Mouse (Mus musculus) embryonic facial prominence, embryonic 11.5 days (tissue): ENCODE measurements around the gene Ppp1r3e. TPM values are rescaled to one million over a fixed set of nuclear protein-coding genes. Genes with fewer than 3 reads are reported as not detected.

ENCODE experiments used
- ATAC-seq: fragments of 200-750 bp; cut with Nextera tagmentation; replicated peaks from 2 replicates; pipeline ENCODE4 v1.8.0; 2017; ENCODE audit warnings: low read depth; ENCODE audit not compliant: insufficient number of reproducible peaks, low FRiP score, low TSS enrichment
- DNase-seq: peaks from one replicate; pipeline ENCODE4 v3.0.0-alpha.2; 2015; ENCODE audit warnings: low spot score
- H3K27ac ChIP-seq: fragments of 300-500 bp; sonication (generic); replicated peaks from 2 replicates; pipeline ENCODE4 v1.5.1; 2014; ENCODE audit warnings: mild to moderate bottlenecking, low read depth, low read length, control low read depth
- H3K27me3 ChIP-seq: fragments of 300-500 bp; sonication (generic); 2 replicates; pipeline ENCODE4 v1.6.1; 2014; ENCODE audit warnings: mild to moderate bottlenecking, low read length, moderate library complexity, mixed read lengths; ENCODE audit not compliant: control insufficient read depth, insufficient read depth
- H3K36me3 ChIP-seq: fragments of 300-500 bp; sonication (generic); replicated peaks from 2 replicates; pipeline ENCODE4 v1.6.1; 2014; ENCODE audit warnings: low read depth, mild to moderate bottlenecking, low read length, moderate library complexity, mixed read lengths; ENCODE audit not compliant: control insufficient read depth, insufficient read depth
- H3K4me1 ChIP-seq: fragments of 300-500 bp; sonication (generic); 2 replicates; pipeline ENCODE4 v1.6.1; 2014; ENCODE audit warnings: low read length, mixed read lengths; ENCODE audit not compliant: control insufficient read depth, insufficient read depth
- H3K4me2 ChIP-seq: fragments of 300-500 bp; sonication (generic); 2 replicates; pipeline ENCODE4 v1.6.1; 2014; ENCODE audit warnings: low read depth, mild to moderate bottlenecking, control low read depth, low read length, moderate library complexity
- H3K4me3 ChIP-seq: fragments of 300-500 bp; sonication (generic); 2 replicates; pipeline ENCODE4 v1.5.1; 2014; ENCODE audit warnings: low read depth, low read length, control low read depth
- H3K9ac ChIP-seq: fragments of 300-500 bp; sonication (generic); replicated peaks from 2 replicates; pipeline ENCODE4 v1.6.1; 2014; ENCODE audit warnings: mild to moderate bottlenecking, control low read depth, low read length
- H3K9me3 ChIP-seq: fragments of 300-500 bp; sonication (generic); replicated peaks from 2 replicates; pipeline ENCODE4 v1.6.1; 2016; ENCODE audit warnings: mild to moderate bottlenecking, low read length, inconsistent platforms, mixed read lengths; ENCODE audit not compliant: control insufficient read depth
- WGBS: fragments of 180-500 bp; shearing (Covaris S2); extraction: QIAGEN DNeasy Blood & Tissue Kit; methylation state at CpG from one replicate; pipeline ENCODE4 v1.1.7; 2014; 5-methylcytosine and 5-hydroxymethylcytosine counted together
- polyA plus RNA-seq: library from polyadenylated mRNA; unstranded; fragments of >200 nt; fragmentation: Nextera tagmentation; extraction: Ambion mirVana; gene quantifications from 2 replicates; pipeline ENCODE4 v1.2.1, GENCODE M21; 2014

Ppp1r3e gene
- 0.33 and 0.34 TPM in 2 replicates for polyA plus RNA-seq

DNA sequence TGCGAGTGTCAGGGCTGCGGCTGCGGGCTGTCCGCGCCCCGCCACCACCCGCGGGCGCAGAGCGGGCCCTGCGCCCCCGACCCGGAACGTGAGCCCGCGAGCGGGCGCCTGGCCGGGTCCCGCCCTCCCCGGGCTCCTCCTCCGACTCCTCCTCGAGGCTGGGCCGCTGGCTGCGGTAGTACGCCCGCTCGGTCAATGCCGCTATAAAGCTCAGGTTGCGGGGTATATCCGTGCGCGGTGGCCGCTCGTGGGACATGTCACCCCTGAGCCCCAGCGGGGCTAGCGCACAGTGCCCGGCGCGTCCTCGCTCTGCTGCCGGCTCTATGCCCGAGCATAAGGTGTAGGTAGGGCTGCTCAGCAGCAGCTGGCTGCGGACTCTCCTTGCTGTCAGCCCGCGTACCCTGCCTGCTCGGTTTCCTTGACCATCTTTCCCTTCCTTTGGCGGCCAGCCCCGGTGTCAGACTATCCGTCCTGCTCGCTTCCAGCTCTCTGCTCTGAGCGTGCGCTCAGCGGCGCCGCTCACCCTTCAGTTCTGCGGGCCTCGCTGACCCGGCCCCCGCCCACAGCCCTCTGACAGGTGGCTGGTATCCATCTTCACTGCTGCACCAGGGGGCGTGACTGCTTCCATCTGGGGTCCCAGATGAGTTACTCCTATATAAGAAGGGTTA is at the start of gene Ppp1r3e:
Gene Ppp1r3e (minus strand): TSS at position 503 of the 668 bp plus-strand sequence.
- peak within 1 kb of the TSS; percentile 78 for H3K9ac ChIP-seq
- peaks cover 4% of the 10 kb centered on the region; the same call in 1 of the 2 replicates for H3K4me1 ChIP-seq
- H3K4me3 ChIP-seq = peak within 1 kb of the TSS; percentile 68
- peak; percentile 69 for ATAC-seq
- under 1% methylated on average over 54 of the region's 61 CpGs for WGBS
- H3K4me2 ChIP-seq = peak within 1 kb of the TSS; percentile 100
- 0 out of 2 replicates have a peak within 1 kb of the TSS, but pooled peaks have one; percentile 16 for H3K27ac ChIP-seq
- H3K36me3 ChIP-seq = no peaks in the 10 kb centered on the region
- peak; percentile 59 for DNase-seq
- H3K27me3 ChIP-seq = peaks cover 8% of the 10 kb centered on the region
- no peaks in the 10 kb centered on the region for H3K9me3 ChIP-seq

DNA sequence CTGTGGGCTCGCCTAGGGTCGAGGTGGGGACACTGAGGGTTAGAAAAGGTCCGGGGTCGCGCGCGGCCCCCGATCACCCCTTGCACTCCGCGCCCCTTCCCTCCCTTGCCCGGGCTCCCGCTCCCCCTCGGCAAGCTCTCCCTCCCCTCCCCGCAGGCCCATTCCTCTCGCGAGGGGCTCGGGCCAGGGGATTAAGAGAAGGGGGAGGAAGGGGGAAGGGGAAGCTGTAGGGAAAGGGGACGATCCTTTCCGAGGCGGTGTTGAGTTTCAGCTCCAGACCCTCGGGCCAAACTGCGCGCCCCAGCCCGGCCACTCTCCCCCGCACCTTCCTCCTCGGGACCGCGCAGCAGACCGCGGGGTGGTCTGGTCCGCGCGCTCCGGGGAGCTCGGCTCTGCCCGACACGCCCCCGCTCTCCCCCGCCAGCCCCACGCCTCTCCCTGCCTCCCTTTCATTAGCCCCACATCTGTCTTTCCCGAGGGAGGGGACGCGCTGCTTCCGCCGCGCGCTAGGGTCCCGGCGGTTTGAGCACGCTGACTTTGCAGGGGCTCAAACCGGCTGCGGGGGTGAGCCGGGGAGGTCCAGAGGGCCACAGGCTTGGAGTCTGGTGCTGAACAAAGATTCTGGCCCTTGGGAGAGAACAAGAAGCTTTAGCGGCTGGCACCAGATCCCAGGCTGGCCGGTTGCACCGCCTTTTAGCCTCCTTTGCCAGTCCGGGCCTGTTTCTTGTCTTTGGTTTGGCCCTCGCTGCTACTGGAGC is 49.2 kb upstream of the Ppp1r3e start:
- Histone ChIP-seq H3K27me3 (no peaks in the 10 kb centered on the region), H3K4me3 (peak overlapping the region; percentile 49), H3K36me3 (peaks cover under 1% of the 10 kb centered on the region; the same call in 1 of the 2 replicates), H3K4me1 (peaks cover 11% of the 10 kb centered on the region), H3K27ac (peak overlapping the region; percentile 99), H3K4me2 (peak overlapping the region; percentile 97), H3K9ac (peak overlapping the region; percentile 98), H3K9me3 (peaks cover under 1% of the 10 kb centered on the region; the same call in 1 of the 2 replicates)
- WGBS = under 1% methylated on average over 42 of the region's 58 CpGs
- ATAC-seq (peak; percentile 82), DNase-seq (peak; percentile 92)

DNA sequence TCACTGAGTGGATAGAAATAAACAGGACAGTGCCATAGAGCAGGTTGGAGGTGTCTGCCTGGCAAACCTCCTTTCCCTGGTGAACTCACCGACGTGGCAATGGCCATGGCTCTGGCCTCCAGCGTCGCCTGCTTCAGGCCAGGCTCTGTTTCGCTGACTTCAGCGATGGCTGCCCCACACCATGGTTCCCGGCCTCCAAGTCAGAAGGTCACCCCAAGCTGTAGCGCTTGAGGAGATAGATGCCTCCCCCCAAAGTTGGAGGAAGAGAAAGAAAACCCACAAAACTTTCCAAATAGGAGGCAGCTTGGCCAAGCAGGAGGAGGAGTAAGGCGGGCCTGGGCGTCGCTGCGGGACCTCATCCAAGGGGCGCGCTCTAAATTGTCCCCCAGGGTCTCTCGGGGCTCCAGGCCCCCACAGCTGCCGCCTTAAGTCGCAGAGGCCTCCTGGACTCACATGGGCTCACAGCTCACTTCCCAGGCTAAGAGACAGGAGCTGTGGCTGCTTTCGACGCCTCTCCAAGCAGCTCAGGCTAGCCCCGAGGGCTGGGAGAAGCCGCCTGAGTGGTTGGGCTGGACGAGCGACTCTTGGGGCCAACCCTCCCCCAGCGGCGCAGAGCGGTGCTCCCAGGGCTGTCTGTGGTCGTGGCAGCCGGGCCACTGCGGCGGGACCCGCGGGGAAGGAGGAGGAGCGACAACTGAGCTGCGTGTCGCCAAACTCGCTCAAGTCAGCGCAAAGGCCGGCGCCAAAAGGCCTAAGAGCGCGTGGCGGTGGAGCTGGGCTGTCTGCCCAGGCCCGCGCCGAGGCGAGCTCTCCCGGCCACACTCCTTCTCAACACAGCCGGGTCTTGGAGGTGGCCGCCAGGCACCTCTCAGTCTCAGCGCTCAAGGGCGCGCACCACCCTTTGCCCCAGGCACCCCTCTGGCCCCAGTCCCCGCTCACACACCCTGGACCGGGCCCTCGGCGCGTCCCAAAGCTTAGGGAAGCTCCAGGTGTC is 48.3 kb upstream of the Ppp1r3e start, which contains the start of gene Efs:
Gene Efs (minus strand): TSS at position 778 of the 994 bp plus-strand sequence.
- WGBS = under 1% methylated on average over 57 of the region's 57 CpGs
- H3K27me3 ChIP-seq = no peaks in the 10 kb centered on the region
- peak; percentile 75 for ATAC-seq

DNA sequence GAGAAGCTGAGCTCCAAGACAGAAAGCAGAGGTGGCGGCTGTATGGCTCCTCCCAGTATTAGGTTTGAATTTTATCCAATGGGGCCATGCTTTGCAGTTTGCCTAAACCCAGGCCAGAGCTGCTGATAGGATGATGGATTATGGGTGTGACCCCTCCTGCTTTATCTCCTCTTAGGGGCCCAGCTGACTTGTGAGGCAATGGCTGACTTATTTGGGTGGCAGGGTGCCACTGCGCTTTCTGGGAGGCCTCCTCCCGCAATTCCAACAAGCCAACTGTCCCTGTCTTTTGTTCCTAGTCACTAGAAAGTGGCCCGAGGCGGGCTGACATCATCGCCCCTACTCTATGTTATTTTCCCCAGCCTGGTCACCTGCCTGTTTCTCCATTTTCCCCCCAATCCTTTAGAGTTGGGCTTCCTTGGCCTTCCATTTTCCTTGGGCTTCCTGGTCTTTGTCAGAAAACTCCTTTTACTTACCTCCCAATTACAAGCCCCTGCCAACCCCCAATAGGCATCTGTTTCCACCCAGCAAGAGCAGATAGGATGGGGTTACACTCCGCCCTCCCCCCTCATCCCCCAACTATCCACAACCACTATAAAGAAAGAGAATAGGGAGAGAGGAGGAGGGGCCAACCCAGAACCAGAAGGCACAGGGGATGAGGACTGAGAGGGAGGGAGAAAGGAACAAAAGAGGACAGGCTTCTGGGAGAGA is 47.4 kb upstream of the Ppp1r3e start:
- peak overlapping the region; percentile 49 for H3K4me3 ChIP-seq
- H3K4me1 ChIP-seq = peaks cover 11% of the 10 kb centered on the region
- peak overlapping the region; percentile 99 for H3K27ac ChIP-seq
- peak overlapping the region; percentile 97 for H3K4me2 ChIP-seq
- H3K27me3 ChIP-seq = no peaks in the 10 kb centered on the region
- 11% methylated on average over 7 of the region's 7 CpGs for WGBS
- DNase-seq (peak; percentile 77), ATAC-seq (peak; percentile 65)
- peaks cover 10% of the 10 kb centered on the region for H3K9me3 ChIP-seq
- peaks cover 11% of the 10 kb centered on the region for H3K36me3 ChIP-seq
- peak overlapping the region; percentile 98 for H3K9ac ChIP-seq

More for the DNA sequence above, 48.3 kb upstream of the Ppp1r3e start, which contains the start of gene Efs:
- peak within 1 kb of the TSS; percentile 99 for H3K27ac ChIP-seq
- H3K4me3 ChIP-seq = peak within 1 kb of the TSS; percentile 49
- H3K9me3 ChIP-seq = peaks cover 10% of the 10 kb centered on the region
- H3K4me2 ChIP-seq = peak within 1 kb of the TSS; percentile 97
- peaks cover 9% of the 10 kb centered on the region for H3K36me3 ChIP-seq
- peaks cover 11% of the 10 kb centered on the region for H3K4me1 ChIP-seq
- peak within 1 kb of the TSS; percentile 98 for H3K9ac ChIP-seq
- peak; percentile 75 for DNase-seq

DNA sequence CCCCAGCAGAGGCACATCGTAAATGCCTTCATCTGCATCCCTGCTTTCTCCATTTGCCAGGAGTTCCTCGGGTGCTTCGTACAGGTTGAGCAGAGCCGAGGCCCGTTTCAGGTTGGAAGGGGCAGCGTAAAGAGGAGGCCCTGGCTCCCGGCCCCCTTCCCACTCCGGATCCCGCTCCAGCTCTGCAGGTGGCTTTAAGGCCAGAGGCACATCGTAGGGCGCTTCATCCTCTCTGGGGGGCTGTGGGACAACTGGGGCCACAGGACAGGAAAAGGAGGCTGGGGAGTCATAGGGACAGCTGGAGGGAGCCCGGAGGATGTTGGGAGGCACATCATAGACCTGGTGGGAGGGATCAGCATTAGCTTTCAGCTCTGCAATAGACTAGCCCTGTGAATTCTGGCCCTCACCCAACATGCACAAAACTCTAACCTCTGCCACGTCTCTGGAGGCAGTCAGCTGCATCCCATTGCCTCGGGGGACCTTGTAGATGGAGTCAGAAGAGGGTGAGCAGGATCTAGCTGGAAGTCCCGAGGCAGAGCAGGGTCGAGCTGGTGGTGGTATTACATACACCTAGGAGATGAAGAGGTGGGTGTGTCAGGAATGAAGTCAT is 42.8 kb upstream of the Ppp1r3e start:
- Histone ChIP-seq H3K36me3 (peaks cover 17% of the 10 kb centered on the region), H3K4me3 (no peak overlapping the region), H3K27ac (no peak overlapping the region), H3K4me1 (peaks cover 3% of the 10 kb centered on the region), H3K9ac (no peak overlapping the region), H3K9me3 (peaks cover 10% of the 10 kb centered on the region), H3K27me3 (no peaks in the 10 kb centered on the region), H3K4me2 (no peak overlapping the region)
- no peak for DNase-seq
- ATAC-seq = no peak
- WGBS = 92% methylated on average over 16 of the region's 16 CpGs

DNA sequence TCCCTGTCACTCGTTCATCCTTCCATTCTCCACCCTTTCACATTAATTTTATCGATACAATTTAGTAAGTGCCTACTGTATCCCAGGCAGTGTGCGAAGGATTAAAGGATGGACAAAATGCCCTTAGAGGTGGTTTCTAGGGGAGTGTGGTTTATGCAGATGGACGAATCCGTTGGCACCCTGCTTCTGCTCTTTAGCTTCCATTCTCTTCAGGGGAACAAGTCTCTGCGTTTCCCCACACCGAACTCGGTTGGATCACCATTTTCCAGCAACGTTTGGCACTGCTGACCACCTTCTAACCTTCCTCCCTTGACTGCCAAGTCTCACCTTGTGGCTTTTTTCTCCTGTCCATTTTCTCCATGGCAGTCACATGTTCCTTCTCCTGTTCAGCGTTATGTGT is 36.0 kb upstream of the Ppp1r3e start:
- Histone ChIP-seq H3K4me3 (peak overlapping the region; percentile 89), H3K36me3 (peaks cover 6% of the 10 kb centered on the region)
- WGBS = 19% methylated on average over 10 of the region's 10 CpGs

More for the DNA sequence above, 36.0 kb upstream of the Ppp1r3e start:
- Histone ChIP-seq H3K27ac (no peak overlapping the region), H3K4me2 (peak overlapping the region; percentile 98), H3K27me3 (no peaks in the 10 kb centered on the region), H3K9me3 (no peaks in the 10 kb centered on the region), H3K9ac (peak overlapping the region; percentile 87), H3K4me1 (no peaks in the 10 kb centered on the region; the same call in 1 of the 2 replicates)
- peak; percentile 14; the same call in 1 of the 2 replicates for ATAC-seq
- DNase-seq = no peak
